Mouse (Mus musculus): ENCODE measurements at regions not wholly inside any gene's neighbourhood (a gene's known extent, or its start where the extent isn't known, plus 50 kb on each side); places are given as distances from the start of the nearest gene placed in this dataset.
A peak's percentile ranks its signal among the peaks of the same experiment; 100 is the strongest.
"Not testable (repeated sequence)": the region's sequence is repeated elsewhere in the genome, so short reads cannot be mapped to it uniquely, and the experiment has no call there.

GRCm38 (mm10) chr6:70160442-70160841, 631.6 kb downstream of the Rpia start:
- no peak overlapping the region for H3K9ac ChIP-seq (replicated peaks; ENCODE audit: low read depth, low read length)
- H3K4me2 ChIP-seq (ENCODE audit: low read depth, low read length): no peak overlapping the region
- no peaks in the 10 kb centered on the region for H3K27me3 ChIP-seq (ENCODE audit: control insufficient read depth, insufficient read depth, low read length)
- no peak overlapping the region for H3K4me3 ChIP-seq (ENCODE audit: low read depth, low read length)
- no peak overlapping the region for H3K27ac ChIP-seq (ENCODE audit: low read depth)
- ATAC-seq (ENCODE audit: insufficient read depth, low read depth): no peak
- no peaks in the 10 kb centered on the region for H3K9me3 ChIP-seq (replicated peaks; ENCODE audit: control insufficient read depth, low read length)
- H3K4me1 ChIP-seq (ENCODE audit: control insufficient read depth, insufficient read depth): no peaks in the 10 kb centered on the region
- H3K36me3 ChIP-seq (replicated peaks; ENCODE audit: control insufficient read depth, insufficient read depth, low read length): no peaks in the 10 kb centered on the region
- no peak for TF ChIP-seq EP300 (IDR thresholded peaks at IDR 0.05; ENCODE audit: low read depth)
- no peak for DNase-seq (ENCODE audit: low spot score)

DNA sequence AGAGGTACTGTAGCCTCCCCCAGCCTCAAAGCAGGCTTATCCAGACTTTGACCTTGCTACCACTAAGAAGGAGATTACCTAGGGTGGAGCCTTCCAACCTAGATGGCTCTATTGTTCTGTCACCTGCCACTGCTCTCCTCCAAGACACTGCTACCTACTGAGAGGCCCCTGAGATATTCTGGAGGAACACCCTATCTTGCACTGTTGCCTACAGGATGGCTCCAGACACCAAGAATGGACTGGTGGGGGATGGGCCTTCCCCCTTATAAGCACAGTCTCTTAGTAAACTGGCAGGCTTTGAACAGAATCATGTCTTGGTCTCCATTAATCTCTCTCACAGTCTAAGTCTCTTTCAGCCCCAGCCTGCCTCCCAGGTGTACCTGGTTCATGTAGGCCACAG, 636.3 kb downstream of the Rpia start:
- DNase-seq (ENCODE audit: low spot score); ATAC-seq (ENCODE audit: insufficient read depth, low read depth); H3K27ac ChIP-seq (ENCODE audit: low read depth): not testable (repeated sequence)

GRCm38 (mm10) chr6:70151098-70151838, 640.8 kb downstream of the Rpia start:
- WGBS: 37% methylated on average over 2 of the region's 2 CpGs
- H3K4me3 ChIP-seq (ENCODE audit: low read depth, low read length); H3K9me3 ChIP-seq (replicated peaks; ENCODE audit: control insufficient read depth, low read length); H3K9ac ChIP-seq (replicated peaks; ENCODE audit: low read depth, low read length); H3K27ac ChIP-seq (ENCODE audit: low read depth); H3K4me2 ChIP-seq (ENCODE audit: low read depth, low read length); H3K4me1 ChIP-seq (ENCODE audit: control insufficient read depth, insufficient read depth); H3K36me3 ChIP-seq (replicated peaks; ENCODE audit: control insufficient read depth, insufficient read depth, low read length); ATAC-seq (ENCODE audit: insufficient read depth, low read depth); H3K27me3 ChIP-seq (ENCODE audit: control insufficient read depth, insufficient read depth, low read length); DNase-seq (ENCODE audit: low spot score): not testable (repeated sequence)

More for the DNA sequence above, 636.3 kb downstream of the Rpia start:
- H3K36me3 ChIP-seq (replicated peaks; ENCODE audit: control insufficient read depth, insufficient read depth, low read length); H3K27me3 ChIP-seq (ENCODE audit: control insufficient read depth, insufficient read depth, low read length); H3K9me3 ChIP-seq (replicated peaks; ENCODE audit: control insufficient read depth, low read length); H3K4me3 ChIP-seq (ENCODE audit: low read depth, low read length); H3K4me1 ChIP-seq (ENCODE audit: control insufficient read depth, insufficient read depth); H3K4me2 ChIP-seq (ENCODE audit: low read depth, low read length); H3K9ac ChIP-seq (replicated peaks; ENCODE audit: low read depth, low read length): not testable (repeated sequence)

GRCm38 (mm10) chr6:70146986-70147385, 645.0 kb downstream of the Rpia start:
- Histone ChIP-seq H3K27me3 (ENCODE audit: control insufficient read depth, insufficient read depth, low read length) (no peaks in the 10 kb centered on the region), H3K4me3 (ENCODE audit: low read depth, low read length) (no peak overlapping the region), H3K4me1 (ENCODE audit: control insufficient read depth, insufficient read depth) (no peaks in the 10 kb centered on the region)

DNA sequence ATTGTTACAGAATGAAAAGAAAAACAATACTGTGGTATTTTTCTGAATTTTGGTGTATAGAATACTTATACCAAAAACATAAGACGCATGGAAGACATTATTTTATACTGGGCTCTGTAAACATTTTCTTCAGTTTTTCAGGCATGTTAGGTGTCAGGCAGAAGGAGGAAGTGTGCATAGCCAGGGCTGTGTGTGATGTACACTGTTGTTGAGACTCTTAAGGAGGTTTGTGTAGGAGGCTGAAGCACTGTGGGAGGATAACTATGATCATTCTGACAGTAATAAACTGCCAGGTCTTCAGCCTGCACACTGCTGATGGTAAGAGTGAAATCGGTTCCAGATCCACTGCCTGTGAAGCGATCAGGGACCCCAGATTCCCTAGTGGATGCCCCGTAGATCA, 648.7 kb downstream of the Rpia start:
- not testable (repeated sequence) for H3K27ac ChIP-seq (ENCODE audit: low read depth); H3K36me3 ChIP-seq (replicated peaks; ENCODE audit: control insufficient read depth, insufficient read depth, low read length); DNase-seq (ENCODE audit: low spot score); H3K9me3 ChIP-seq (replicated peaks; ENCODE audit: control insufficient read depth, low read length); H3K4me2 ChIP-seq (ENCODE audit: low read depth, low read length); H3K9ac ChIP-seq (replicated peaks; ENCODE audit: low read depth, low read length); H3K4me1 ChIP-seq (ENCODE audit: control insufficient read depth, insufficient read depth); H3K27me3 ChIP-seq (ENCODE audit: control insufficient read depth, insufficient read depth, low read length); H3K4me3 ChIP-seq (ENCODE audit: low read depth, low read length); ATAC-seq (ENCODE audit: insufficient read depth, low read depth)
- WGBS: 69% methylated on average over 4 of the region's 4 CpGs

More at GRCm38 (mm10) chr6:70146986-70147385, 645.0 kb downstream of the Rpia start:
- ATAC-seq (ENCODE audit: insufficient read depth, low read depth): no peak
- H3K4me2 ChIP-seq (ENCODE audit: low read depth, low read length): no peak overlapping the region
- H3K9ac ChIP-seq (replicated peaks; ENCODE audit: low read depth, low read length): no peak overlapping the region
- H3K9me3 ChIP-seq (replicated peaks; ENCODE audit: control insufficient read depth, low read length): no peaks in the 10 kb centered on the region
- DNase-seq (ENCODE audit: low spot score): no peak
- TF ChIP-seq EP300 (IDR thresholded peaks at IDR 0.05; ENCODE audit: low read depth): no peak
- TF ChIP-seq CTCF (IDR thresholded peaks at IDR 0.05; ENCODE audit: low read depth): peak; percentile 36
- no peaks in the 10 kb centered on the region for H3K36me3 ChIP-seq (replicated peaks; ENCODE audit: control insufficient read depth, insufficient read depth, low read length)
- H3K27ac ChIP-seq (ENCODE audit: low read depth): no peak overlapping the region

- Histone ChIP-seq H3K4me1 (ENCODE audit: control insufficient read depth, insufficient read depth) (no peaks in the 10 kb centered on the region), H3K4me3 (ENCODE audit: low read depth, low read length) (no peak overlapping the region), H3K9me3 (replicated peaks; ENCODE audit: control insufficient read depth, low read length) (no peaks in the 10 kb centered on the region), H3K27me3 (ENCODE audit: control insufficient read depth, insufficient read depth, low read length) (no peaks in the 10 kb centered on the region), H3K36me3 (replicated peaks; ENCODE audit: control insufficient read depth, insufficient read depth, low read length) (no peaks in the 10 kb centered on the region), H3K9ac (replicated peaks; ENCODE audit: low read depth, low read length) (no peak overlapping the region), H3K27ac (ENCODE audit: low read depth) (no peak overlapping the region), H3K4me2 (ENCODE audit: low read depth, low read length) (no peak overlapping the region)
- ATAC-seq (ENCODE audit: insufficient read depth, low read depth): no peak
- TF ChIP-seq EP300 (IDR thresholded peaks at IDR 0.05; ENCODE audit: low read depth): no peak
- TF ChIP-seq CTCF (IDR thresholded peaks at IDR 0.05; ENCODE audit: low read depth): no peak
- DNase-seq (ENCODE audit: low spot score): no peak
- 65% methylated on average over 1 of the region's 1 CpGs for WGBS
These were observed 675.2 kb downstream of the Rpia start for GRCm38 (mm10) chr6:70116811-70117210.

All from heart, postnatal 0 days (tissue).